Mouse (Mus musculus) kidney, postnatal 0 days (tissue): Measurements from ENCODE around the gene Rhcg. TPM values are rescaled to one million over a fixed set of nuclear protein-coding genes. Genes with fewer than 3 reads are reported as not detected.
A peak's percentile ranks its signal among the peaks of the same experiment; 100 is the strongest.

Experiments
- ATAC-seq: fragments of 200-750 bp; cut with Nextera tagmentation; replicated peaks from 2 replicates; pipeline ENCODE4 v1.8.0; 2017; ENCODE audit warnings: low read depth, moderate number of reproducible peaks, moderate TSS enrichment, moderate library complexity; ENCODE audit not compliant: low FRiP score
- DNase-seq: peaks from one replicate; pipeline ENCODE4 v3.0.0-alpha.2; 2016; ENCODE audit warnings: low spot score
- H3K27ac ChIP-seq: fragments of 300-500 bp; sonication (generic); 2 replicates; pipeline ENCODE4 v1.5.1; 2014; ENCODE audit warnings: mild to moderate bottlenecking
- H3K27me3 ChIP-seq: fragments of 300-500 bp; sonication (generic); 2 replicates; pipeline ENCODE4 v1.6.1; 2014; ENCODE audit warnings: low read length, mixed read lengths; ENCODE audit not compliant: insufficient read depth
- H3K36me3 ChIP-seq: fragments of 300-500 bp; sonication (generic); 2 replicates; pipeline ENCODE4 v1.6.1; 2014; ENCODE audit warnings: low read length, mixed read lengths; ENCODE audit not compliant: insufficient read depth
- H3K4me1 ChIP-seq: fragments of 300-500 bp; sonication (generic); replicated peaks from 2 replicates; pipeline ENCODE4 v1.6.1; 2014; ENCODE audit warnings: antibody characterized with exemption, low read length, mixed read lengths; ENCODE audit not compliant: insufficient read depth
- H3K4me2 ChIP-seq: fragments of 300-500 bp; sonication (generic); 2 replicates; pipeline ENCODE4 v1.6.1; 2014; ENCODE audit warnings: mild to moderate bottlenecking, low read length, moderate library complexity, mixed read lengths
- H3K4me3 ChIP-seq: fragments of 300-500 bp; sonication (generic); replicated peaks from 2 replicates; pipeline ENCODE4 v1.5.1; 2014; ENCODE audit warnings: low read depth, low read length
- H3K9ac ChIP-seq: fragments of 300-500 bp; sonication (generic); 2 replicates; pipeline ENCODE4 v1.6.1; 2014; ENCODE audit warnings: low read depth, low read length
- H3K9me3 ChIP-seq: fragments of 300-500 bp; sonication (generic); replicated peaks from 2 replicates; pipeline ENCODE4 v1.6.1; 2016; ENCODE audit warnings: low read length, inconsistent platforms, mixed read lengths
- CTCF ChIP-seq: IDR thresholded peaks from 2 replicates; pipeline ENCODE4 v1.5.1; 2016; ENCODE audit warnings: antibody characterized with exemption, low read depth, mild to moderate bottlenecking, moderate library complexity
- WGBS: fragments of 180-500 bp; shearing (Covaris S2); extraction: QIAGEN DNeasy Blood & Tissue Kit; methylation state at CpG from one replicate; pipeline ENCODE4 v1.1.7; 2014; 5-methylcytosine and 5-hydroxymethylcytosine counted together
- polyA plus RNA-seq: library from polyadenylated mRNA; unstranded; fragments of >200 nt; fragmentation: Nextera tagmentation; extraction: Ambion mirVana; gene quantifications from 2 replicates; pipeline ENCODE4 v1.2.1, GENCODE M21; 2015

Gene Rhcg
- polyA plus RNA-seq, 1 experiment from 2014 or later: 117 TPM

DNA sequence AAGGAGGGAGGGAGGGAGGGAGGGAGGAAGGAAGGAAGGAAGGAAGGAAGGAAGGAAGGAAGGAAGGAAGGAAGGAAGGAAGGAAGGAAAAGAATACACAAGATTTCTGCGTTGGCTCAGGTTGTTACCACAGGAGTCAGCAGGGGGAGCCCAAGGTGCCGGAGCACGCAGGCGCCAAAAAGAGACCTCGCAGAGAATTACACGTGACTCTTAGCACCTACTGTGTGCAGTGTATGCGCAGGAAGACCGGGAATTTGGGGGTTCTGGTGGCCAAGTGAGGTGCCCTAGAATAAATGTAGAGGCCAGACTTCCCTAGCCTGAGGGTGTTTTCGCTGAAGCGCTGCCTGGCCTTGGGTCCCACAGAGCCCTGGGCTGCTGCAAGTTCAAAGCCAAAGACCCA is 64.8 kb downstream of the Rhcg start:
- Histone ChIP-seq H3K4me1 (no peaks in the 10 kb centered on the region), H3K4me2 (no peak overlapping the region), H3K9ac (no peak overlapping the region), H3K4me3 (no peak overlapping the region), H3K27ac (no peak overlapping the region), H3K36me3 (no peaks in the 10 kb centered on the region), H3K27me3 (peaks cover 49% of the 10 kb centered on the region), H3K9me3 (no peaks in the 10 kb centered on the region)
- DNase-seq: no peak
- WGBS: 7% methylated on average over 10 of the region's 10 CpGs
- TF ChIP-seq CTCF: peak; percentile 51
- ATAC-seq: no peak

DNA sequence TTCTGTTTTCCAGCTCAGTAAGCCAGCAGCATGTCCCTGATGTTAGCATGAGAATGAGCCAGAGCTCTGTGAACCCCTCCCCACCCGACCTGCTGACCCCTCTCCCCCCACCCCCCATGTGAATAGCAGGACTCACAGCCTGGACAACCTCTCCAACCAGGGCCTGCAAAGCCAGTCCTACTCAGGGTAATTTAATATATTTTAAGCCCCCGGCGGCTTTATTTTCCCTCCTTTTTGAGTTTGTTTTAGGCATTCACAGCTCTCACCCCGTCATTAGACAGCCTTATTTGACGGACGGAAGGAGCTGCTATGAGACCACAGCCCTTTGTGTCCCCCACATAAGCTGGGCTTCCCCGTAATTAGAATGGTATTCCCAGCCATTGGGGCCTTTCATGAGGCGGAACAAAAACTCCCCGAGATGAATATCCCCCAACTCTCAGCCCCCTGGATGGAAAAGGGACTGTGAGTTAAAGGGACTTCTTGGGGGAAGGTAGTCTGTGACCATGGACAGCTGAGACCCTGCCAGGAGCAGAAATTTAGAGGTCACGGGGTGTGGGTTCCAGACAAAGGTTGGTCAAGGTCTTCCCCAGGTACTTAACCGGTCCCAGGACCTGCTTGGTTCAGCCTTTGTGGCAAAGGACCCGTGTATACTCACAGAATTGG is 68.4 kb downstream of the Rhcg start:
- Histone ChIP-seq H3K9ac (no peak overlapping the region), H3K9me3 (no peaks in the 10 kb centered on the region), H3K36me3 (no peaks in the 10 kb centered on the region), H3K4me2 (no peak overlapping the region), H3K27ac (no peak overlapping the region), H3K4me3 (no peak overlapping the region), H3K27me3 (peaks cover 54% of the 10 kb centered on the region), H3K4me1 (no peaks in the 10 kb centered on the region)
- ATAC-seq (no peak), DNase-seq (no peak)
- TF ChIP-seq CTCF: no peak
- 23% methylated on average over 12 of the region's 12 CpGs for WGBS

DNA sequence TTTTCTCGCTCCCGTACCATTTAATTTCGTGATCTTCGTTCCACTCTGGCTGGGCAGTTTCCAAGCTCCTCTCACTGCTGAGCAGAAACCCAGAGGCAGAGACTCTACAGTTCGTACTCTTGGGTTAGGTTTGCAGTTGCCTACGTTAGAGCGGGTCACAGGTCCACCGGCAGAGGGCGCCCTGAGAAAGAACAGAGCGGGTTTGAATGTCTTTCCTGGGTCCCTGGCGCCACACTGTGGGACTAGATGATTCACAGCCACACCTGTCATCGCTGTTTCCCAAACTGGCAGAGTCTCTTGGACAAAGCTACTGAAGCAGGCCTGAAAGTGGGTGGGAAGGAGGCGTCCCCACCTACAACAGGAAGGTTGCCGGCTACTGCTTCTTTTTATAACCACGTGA is 70.4 kb downstream of the Rhcg start:
- Histone ChIP-seq H3K9me3 (no peaks in the 10 kb centered on the region), H3K4me3 (no peak overlapping the region), H3K4me2 (no peak overlapping the region), H3K27me3 (peaks cover 58% of the 10 kb centered on the region), H3K9ac (no peak overlapping the region), H3K4me1 (no peaks in the 10 kb centered on the region), H3K27ac (no peak overlapping the region), H3K36me3 (no peaks in the 10 kb centered on the region)
- peak; percentile 89 for TF ChIP-seq CTCF
- DNase-seq (peak; percentile 82), ATAC-seq (peak; percentile 65)
- 2% methylated on average over 15 of the region's 15 CpGs for WGBS

DNA sequence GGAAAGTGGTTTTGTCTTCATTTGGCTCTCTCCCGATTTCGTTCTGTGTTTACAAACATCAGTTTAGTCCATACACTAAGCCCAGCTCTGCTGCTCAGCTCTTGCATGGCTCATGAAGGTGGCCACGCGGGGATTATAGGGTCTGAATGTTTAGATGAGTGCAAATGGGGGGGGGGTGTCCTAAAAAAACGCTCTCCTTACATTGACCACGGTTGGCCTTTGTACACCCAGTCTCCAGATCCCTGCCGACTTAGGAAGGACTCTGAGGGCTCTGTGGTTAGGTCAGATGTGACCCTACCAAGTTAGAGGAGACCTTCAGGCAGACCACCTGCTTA is 72.4 kb downstream of the Rhcg start:
- 5% methylated on average over 7 of the region's 7 CpGs for WGBS
- H3K4me3 ChIP-seq: no peak overlapping the region
- H3K27me3 ChIP-seq: peaks cover 72% of the 10 kb centered on the region
- H3K27ac ChIP-seq: no peak overlapping the region
- no peaks in the 10 kb centered on the region for H3K36me3 ChIP-seq
- ATAC-seq: no peak
- no peak overlapping the region for H3K4me2 ChIP-seq
- no peak for TF ChIP-seq CTCF
- no peaks in the 10 kb centered on the region for H3K9me3 ChIP-seq
- no peak overlapping the region for H3K9ac ChIP-seq
- no peaks in the 10 kb centered on the region for H3K4me1 ChIP-seq
- DNase-seq: no peak

DNA sequence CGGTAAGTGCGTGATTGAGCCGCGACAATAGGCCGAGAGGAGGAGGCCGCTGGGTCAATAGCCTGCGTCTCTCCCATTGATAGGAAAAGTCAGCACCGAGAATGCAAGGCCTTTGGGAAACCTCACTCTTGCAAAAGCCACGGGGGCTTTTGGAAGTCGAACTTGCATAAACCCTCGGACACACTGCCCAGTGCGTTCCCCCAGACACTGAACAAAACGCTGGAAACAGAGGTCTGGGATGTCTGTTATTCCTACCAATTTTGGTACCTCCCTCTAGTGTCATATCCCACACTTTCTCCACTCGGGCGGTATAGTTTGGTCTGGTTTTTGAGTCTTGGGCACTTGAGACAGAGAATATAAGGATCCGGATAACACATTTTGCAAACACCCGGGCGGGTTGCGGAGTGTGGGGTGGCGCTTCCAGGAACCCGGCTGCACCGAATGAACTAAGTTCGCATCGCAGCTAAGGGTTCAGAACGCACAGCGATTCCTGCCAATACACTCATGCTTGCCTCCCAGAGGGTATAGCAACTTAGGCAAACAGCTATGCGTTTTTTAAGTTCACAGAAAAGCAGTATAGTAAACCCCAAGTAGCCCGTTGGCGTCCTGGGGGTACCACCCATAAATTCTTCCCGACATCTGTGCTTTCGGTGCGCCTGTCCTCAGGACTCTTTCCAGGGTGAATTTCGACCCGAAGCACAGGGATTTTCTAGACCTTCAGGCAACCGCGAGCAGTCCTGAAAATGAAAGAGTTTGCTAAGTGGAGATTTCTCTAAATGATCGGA is 73.0 kb downstream of the Rhcg start:
- Histone ChIP-seq H3K27ac (no peak overlapping the region), H3K36me3 (no peaks in the 10 kb centered on the region), H3K9ac (no peak overlapping the region), H3K4me3 (no peak overlapping the region), H3K27me3 (peaks cover 78% of the 10 kb centered on the region), H3K9me3 (no peaks in the 10 kb centered on the region), H3K4me1 (no peaks in the 10 kb centered on the region), H3K4me2 (no peak overlapping the region)
- ATAC-seq (no peak), DNase-seq (no peak)
- TF ChIP-seq CTCF: no peak
- 2% methylated on average over 37 of the region's 37 CpGs for WGBS

Other genes with a start within 250 kb of the Rhcg start
- gene Rlbp1, start 230.6 kb downstream of the Rhcg start, polyA plus RNA-seq: 0.32 and 0.38 TPM in 2 replicates
- 3.1 and 4.2 TPM in 2 replicates for gene Fanci, start 225.7 kb downstream of the Rhcg start, polyA plus RNA-seq
- gene Polg, start 151.3 kb downstream of the Rhcg start, polyA plus RNA-seq: 22.6 and 22.8 TPM in 2 replicates
- gene Ticrr, start 42.5 kb upstream of the Rhcg start, polyA plus RNA-seq: 3.1 and 4.0 TPM in 2 replicates
- 3.1 and 3.7 TPM in 2 replicates for gene Kif7, start 98.1 kb upstream of the Rhcg start, polyA plus RNA-seq
- 0.19 and 0.61 TPM in 2 replicates for gene Plin1, start 115.2 kb upstream of the Rhcg start, polyA plus RNA-seq
- 21.2 and 22.0 TPM in 2 replicates for gene Pex11a, start 125.5 kb upstream of the Rhcg start, polyA plus RNA-seq
- gene Wdr93, start 125.5 kb upstream of the Rhcg start, polyA plus RNA-seq: 0.26 and 0.41 TPM in 2 replicates
- gene Mesp1, start 176.1 kb upstream of the Rhcg start, polyA plus RNA-seq: 0.09 TPM in 1 of 2 replicates, not detected in the other
- gene Mesp2, start 193.1 kb upstream of the Rhcg start, polyA plus RNA-seq: 0.45 and 0.48 TPM in 2 replicates
- 265 and 334 TPM in 2 replicates for gene Anpep, start 243.4 kb upstream of the Rhcg start, polyA plus RNA-seq